Mouse (Mus musculus): ENCODE measurements around the gene Dph2. TPM values are rescaled to one million over a fixed set of nuclear protein-coding genes. Genes with fewer than 3 reads are reported as not detected.

Gene Dph2
- polyA plus RNA-seq, 1 experiment from 2014 or later, result 28.4 TPM

- H3K9ac ChIP-seq (ENCODE audit: low read length), result no peak overlapping the region
- no peak overlapping the region for H3K4me3 ChIP-seq (ENCODE audit: low read depth, low read length)
- H3K4me2 ChIP-seq (ENCODE audit: low read depth, low read length, severe bottlenecking), result no peak overlapping the region
- ATAC-seq (replicated peaks; ENCODE audit: low FRiP score) (no peak), DNase-seq (ENCODE audit: low spot score) (no peak)
- H3K36me3 ChIP-seq (ENCODE audit: control insufficient read depth, insufficient read depth, low read length), result no peaks in the 10 kb centered on the region
- peaks cover 8% of the 10 kb centered on the region; the same call in 1 of the 2 replicates for H3K4me1 ChIP-seq (replicated peaks; ENCODE audit: control insufficient read depth, insufficient read depth, low read length)
- H3K27ac ChIP-seq (ENCODE audit: low read depth, low read length), result no peak overlapping the region
- H3K27me3 ChIP-seq (ENCODE audit: control insufficient read depth, insufficient read depth, low read length), result no peaks in the 10 kb centered on the region
- H3K9me3 ChIP-seq (ENCODE audit: control insufficient read depth, low read length), result no peaks in the 10 kb centered on the region
- WGBS, result 29% methylated on average over 2 of the region's 2 CpGs
Observed at GRCm38 (mm10) chr4:117847011-117847410, 44.8 kb downstream of the Dph2 start.

DNA sequence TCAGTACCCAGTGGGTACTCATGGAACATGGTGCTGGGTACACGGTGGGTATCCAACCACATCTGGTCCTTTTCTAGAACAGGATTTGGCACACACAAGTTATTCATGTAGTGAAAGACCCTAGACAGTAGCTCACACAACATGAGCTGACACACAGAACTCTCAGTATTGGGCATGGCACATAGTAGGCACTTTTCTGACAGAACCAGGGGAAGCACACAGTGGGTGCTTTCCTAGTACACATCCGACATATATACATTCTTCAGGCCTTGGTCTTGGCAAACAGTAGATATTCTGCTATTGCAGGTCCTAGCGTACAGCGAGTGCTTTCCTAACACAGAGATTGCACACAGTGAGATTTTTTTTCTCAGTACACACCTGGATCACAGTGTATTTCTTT lies 45.6 kb downstream of the Dph2 start:
- Histone ChIP-seq H3K27me3 (ENCODE audit: control insufficient read depth, insufficient read depth, low read length) (no peaks in the 10 kb centered on the region), H3K4me1 (replicated peaks; ENCODE audit: control insufficient read depth, insufficient read depth, low read length) (peaks cover 8% of the 10 kb centered on the region; the same call in 1 of the 2 replicates), H3K9ac (ENCODE audit: low read length) (no peak overlapping the region), H3K4me2 (ENCODE audit: low read depth, low read length, severe bottlenecking) (no peak overlapping the region), H3K27ac (ENCODE audit: low read depth, low read length) (no peak overlapping the region), H3K9me3 (ENCODE audit: control insufficient read depth, low read length) (no peaks in the 10 kb centered on the region), H3K36me3 (ENCODE audit: control insufficient read depth, insufficient read depth, low read length) (no peaks in the 10 kb centered on the region), H3K4me3 (ENCODE audit: low read depth, low read length) (no peak overlapping the region)
- 95% methylated on average over 4 of the region's 4 CpGs for WGBS
- ATAC-seq (replicated peaks; ENCODE audit: low FRiP score), result no peak
- no peak for DNase-seq (ENCODE audit: low spot score)

GRCm38 (mm10) chr4:117845316-117845715 lies 46.5 kb downstream of the Dph2 start:
- Histone ChIP-seq H3K4me2 (ENCODE audit: low read depth, low read length, severe bottlenecking) (no peak overlapping the region), H3K4me3 (ENCODE audit: low read depth, low read length) (no peak overlapping the region), H3K9me3 (ENCODE audit: control insufficient read depth, low read length) (no peaks in the 10 kb centered on the region), H3K4me1 (replicated peaks; ENCODE audit: control insufficient read depth, insufficient read depth, low read length) (peaks cover 8% of the 10 kb centered on the region; the same call in 1 of the 2 replicates), H3K27ac (ENCODE audit: low read depth, low read length) (no peak overlapping the region), H3K36me3 (ENCODE audit: control insufficient read depth, insufficient read depth, low read length) (no peaks in the 10 kb centered on the region), H3K9ac (ENCODE audit: low read length) (no peak overlapping the region), H3K27me3 (ENCODE audit: control insufficient read depth, insufficient read depth, low read length) (no peaks in the 10 kb centered on the region)
- no peak for ATAC-seq (replicated peaks; ENCODE audit: low FRiP score)
- WGBS, result 85% methylated on average over 11 of the region's 11 CpGs
- no peak for DNase-seq (ENCODE audit: low spot score)

DNA sequence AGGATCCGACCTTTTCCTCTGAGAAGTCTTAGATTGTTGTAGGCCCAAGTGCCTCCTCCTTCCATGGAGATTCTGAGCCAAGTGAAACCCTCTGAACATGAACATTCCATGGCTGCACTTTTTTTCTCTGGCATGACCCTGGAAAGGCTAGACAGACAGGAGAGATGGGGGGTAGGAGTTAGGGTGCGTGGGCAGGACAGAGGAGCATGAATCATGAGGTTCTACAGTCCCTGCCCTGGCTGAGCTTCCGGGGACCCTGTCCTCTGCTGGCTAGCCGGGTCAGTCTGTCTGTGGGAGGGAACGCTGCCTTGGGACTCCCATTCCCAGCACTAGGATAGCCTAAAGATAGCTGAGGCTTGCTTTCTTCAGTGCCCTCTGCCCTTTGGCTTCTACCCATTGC lies 47.4 kb downstream of the Dph2 start:
- Histone ChIP-seq H3K36me3 (ENCODE audit: control insufficient read depth, insufficient read depth, low read length) (no peaks in the 10 kb centered on the region), H3K4me3 (ENCODE audit: low read depth, low read length) (no peak overlapping the region), H3K9me3 (ENCODE audit: control insufficient read depth, low read length) (no peaks in the 10 kb centered on the region), H3K27ac (ENCODE audit: low read depth, low read length) (no peak overlapping the region), H3K27me3 (ENCODE audit: control insufficient read depth, insufficient read depth, low read length) (no peaks in the 10 kb centered on the region), H3K4me1 (replicated peaks; ENCODE audit: control insufficient read depth, insufficient read depth, low read length) (peaks cover 5% of the 10 kb centered on the region; the same call in 1 of the 2 replicates), H3K4me2 (ENCODE audit: low read depth, low read length, severe bottlenecking) (no peak overlapping the region), H3K9ac (ENCODE audit: low read length) (no peak overlapping the region)
- WGBS, result 87% methylated on average over 5 of the region's 5 CpGs
- ATAC-seq (replicated peaks; ENCODE audit: low FRiP score), result no peak
- DNase-seq (ENCODE audit: low spot score), result no peak

GRCm38 (mm10) chr4:117843101-117843500 lies 48.7 kb downstream of the Dph2 start:
- Histone ChIP-seq H3K9me3 (ENCODE audit: control insufficient read depth, low read length) (no peaks in the 10 kb centered on the region), H3K4me2 (ENCODE audit: low read depth, low read length, severe bottlenecking) (no peak overlapping the region), H3K4me1 (replicated peaks; ENCODE audit: control insufficient read depth, insufficient read depth, low read length) (no peaks in the 10 kb centered on the region), H3K27me3 (ENCODE audit: control insufficient read depth, insufficient read depth, low read length) (no peaks in the 10 kb centered on the region), H3K27ac (ENCODE audit: low read depth, low read length) (no peak overlapping the region), H3K36me3 (ENCODE audit: control insufficient read depth, insufficient read depth, low read length) (no peaks in the 10 kb centered on the region), H3K4me3 (ENCODE audit: low read depth, low read length) (no peak overlapping the region), H3K9ac (ENCODE audit: low read length) (no peak overlapping the region)
- WGBS, result 88% methylated on average over 5 of the region's 5 CpGs
- no peak for DNase-seq (ENCODE audit: low spot score)
- no peak for ATAC-seq (replicated peaks; ENCODE audit: low FRiP score)

GRCm38 (mm10) chr4:117841566-117841965 lies 50.3 kb downstream of the Dph2 start:
- Histone ChIP-seq H3K4me2 (ENCODE audit: low read depth, low read length, severe bottlenecking) (no peak overlapping the region), H3K9ac (ENCODE audit: low read length) (no peak overlapping the region), H3K27ac (ENCODE audit: low read depth, low read length) (no peak overlapping the region), H3K9me3 (ENCODE audit: control insufficient read depth, low read length) (no peaks in the 10 kb centered on the region), H3K4me1 (replicated peaks; ENCODE audit: control insufficient read depth, insufficient read depth, low read length) (no peaks in the 10 kb centered on the region), H3K36me3 (ENCODE audit: control insufficient read depth, insufficient read depth, low read length) (no peaks in the 10 kb centered on the region), H3K4me3 (ENCODE audit: low read depth, low read length) (no peak overlapping the region), H3K27me3 (ENCODE audit: control insufficient read depth, insufficient read depth, low read length) (no peaks in the 10 kb centered on the region)
- no peak for DNase-seq (ENCODE audit: low spot score)
- ATAC-seq (replicated peaks; ENCODE audit: low FRiP score), result no peak
- 90% methylated on average over 3 of the region's 3 CpGs for WGBS

- no peak overlapping the region for H3K4me2 ChIP-seq (ENCODE audit: low read depth, low read length, severe bottlenecking)
- H3K27me3 ChIP-seq (ENCODE audit: control insufficient read depth, insufficient read depth, low read length), result no peaks in the 10 kb centered on the region
- WGBS, result 90% methylated on average over 5 of the region's 5 CpGs
- no peak overlapping the region for H3K27ac ChIP-seq (ENCODE audit: low read depth, low read length)
- H3K9ac ChIP-seq (ENCODE audit: low read length), result no peak overlapping the region
- H3K4me3 ChIP-seq (ENCODE audit: low read depth, low read length), result no peak overlapping the region
- no peaks in the 10 kb centered on the region for H3K9me3 ChIP-seq (ENCODE audit: control insufficient read depth, low read length)
- no peaks in the 10 kb centered on the region for H3K36me3 ChIP-seq (ENCODE audit: control insufficient read depth, insufficient read depth, low read length)
- ATAC-seq (replicated peaks; ENCODE audit: low FRiP score) (no peak), DNase-seq (ENCODE audit: low spot score) (no peak)
- H3K4me1 ChIP-seq (replicated peaks; ENCODE audit: control insufficient read depth, insufficient read depth, low read length), result no peaks in the 10 kb centered on the region
Observed at GRCm38 (mm10) chr4:117840821-117841220, 51.0 kb downstream of the Dph2 start.

- ATAC-seq (replicated peaks; ENCODE audit: low FRiP score), result no peak
- no peak overlapping the region for H3K4me3 ChIP-seq (ENCODE audit: low read depth, low read length)
- H3K9ac ChIP-seq (ENCODE audit: low read length), result no peak overlapping the region
- no peaks in the 10 kb centered on the region for H3K36me3 ChIP-seq (ENCODE audit: control insufficient read depth, insufficient read depth, low read length)
- no peak for DNase-seq (ENCODE audit: low spot score)
- 79% methylated on average over 6 of the region's 6 CpGs for WGBS
- H3K27me3 ChIP-seq (ENCODE audit: control insufficient read depth, insufficient read depth, low read length), result no peaks in the 10 kb centered on the region
- no peak overlapping the region for H3K4me2 ChIP-seq (ENCODE audit: low read depth, low read length, severe bottlenecking)
- no peaks in the 10 kb centered on the region for H3K9me3 ChIP-seq (ENCODE audit: control insufficient read depth, low read length)
- no peak overlapping the region for H3K27ac ChIP-seq (ENCODE audit: low read depth, low read length)
- H3K4me1 ChIP-seq (replicated peaks; ENCODE audit: control insufficient read depth, insufficient read depth, low read length), result no peaks in the 10 kb centered on the region
Observed at GRCm38 (mm10) chr4:117839366-117839765, 52.5 kb downstream of the Dph2 start.

All from forebrain, embryonic 11.5 days (tissue).